Mouse (Mus musculus): Measurements from ENCODE around the gene Myo15b.
A peak's percentile ranks its signal among the peaks of the same experiment; 100 is the strongest.

Gene Myo15b

GRCm38 (mm10) chr11:115875935-115876334 lies 17.7 kb downstream of the Myo15b start:
- DNase-seq (ENCODE audit: low read depth) = no peak

DNA sequence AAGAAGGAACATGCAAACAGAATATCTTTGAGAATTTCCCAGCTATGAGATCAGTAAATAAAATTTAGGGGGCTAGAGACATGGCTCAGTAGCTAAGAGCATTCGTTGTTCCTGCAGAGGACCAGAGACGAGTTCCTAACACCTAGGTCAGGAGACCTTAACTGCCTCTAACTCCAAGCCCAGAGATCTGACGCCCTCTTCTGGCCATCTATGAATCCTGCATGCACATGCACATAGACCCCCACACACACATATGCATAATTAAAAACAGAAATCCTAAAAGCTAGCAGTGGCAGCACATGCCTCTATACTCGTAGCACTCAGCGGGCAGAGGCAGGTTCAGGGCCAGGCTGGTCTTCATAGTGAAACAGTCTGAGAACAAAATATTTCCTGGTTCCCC lies 18.2 kb downstream of the Myo15b start:
- DNase-seq (ENCODE audit: low read depth) = no peak

DNA sequence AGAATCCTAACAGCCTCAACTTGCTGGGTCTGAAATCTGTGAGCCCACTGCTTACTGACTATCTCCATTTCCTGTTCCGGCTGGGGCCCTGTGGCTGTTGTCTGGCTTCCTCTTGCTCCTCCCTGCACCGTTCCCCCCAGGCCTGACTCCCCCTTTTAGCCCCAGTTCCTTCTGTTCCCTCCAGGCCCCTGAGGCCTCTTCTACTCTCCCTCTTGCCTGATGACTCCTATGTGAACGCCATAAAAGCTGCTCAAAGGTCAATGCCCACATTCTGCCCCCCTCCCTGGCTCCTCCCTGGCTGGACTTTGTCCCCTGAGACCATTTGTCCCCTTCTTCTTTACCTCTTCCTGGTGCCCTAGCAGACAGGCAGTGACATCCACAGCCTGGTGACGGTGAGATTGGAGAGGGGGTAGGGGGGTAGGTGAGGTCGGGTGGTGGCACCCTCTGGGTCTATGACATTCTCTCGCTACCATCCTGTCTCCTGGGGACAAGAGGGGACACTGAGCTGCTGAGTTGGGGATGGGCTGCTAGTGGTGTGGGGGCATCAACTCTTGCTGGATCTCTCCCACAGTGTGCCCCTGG lies 19.1 kb downstream of the Myo15b start:
- no peak for DNase-seq (ENCODE audit: low read depth)

DNA sequence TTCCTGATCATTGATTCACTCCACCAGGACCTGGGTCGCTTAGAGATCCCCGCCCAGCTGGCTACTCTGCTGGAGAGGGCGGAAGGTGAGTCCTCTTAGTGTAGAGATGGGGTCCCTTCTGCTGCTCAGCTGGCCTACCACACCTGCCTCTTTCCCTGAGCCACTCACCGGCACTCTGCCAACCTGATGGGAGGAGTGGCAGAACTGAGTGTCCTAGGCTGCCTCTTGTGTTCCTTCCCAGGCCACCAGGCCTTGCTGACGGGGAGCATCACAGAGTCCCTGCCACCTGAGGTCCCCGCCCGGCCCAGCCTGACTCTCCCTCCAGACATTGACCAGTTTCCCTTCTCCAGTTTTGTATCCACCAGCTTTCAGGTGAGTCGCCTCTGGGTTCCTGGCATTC lies 19.9 kb downstream of the Myo15b start:
- no peak for DNase-seq (ENCODE audit: low read depth)

DNA sequence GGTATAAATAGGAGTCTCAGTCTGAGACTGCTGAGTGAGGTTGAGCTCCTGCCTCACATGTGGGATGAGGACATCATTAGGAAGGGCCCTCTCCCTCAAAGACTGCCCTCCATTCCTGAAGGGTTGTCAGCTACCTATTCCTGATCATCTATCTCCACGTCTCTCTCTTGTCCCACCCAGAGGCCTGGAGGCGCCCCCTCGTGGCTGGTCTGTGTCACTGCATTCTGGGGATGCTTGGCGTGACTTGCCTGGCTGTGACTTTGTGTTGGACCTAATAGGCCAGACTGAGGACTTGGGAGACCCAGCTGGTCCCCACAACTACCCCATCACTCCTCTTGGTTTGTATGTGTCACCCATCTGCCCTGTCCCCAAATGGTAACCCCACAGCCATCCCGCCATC lies 22.8 kb downstream of the Myo15b start:
- no peak for DNase-seq (ENCODE audit: low read depth)

DNA sequence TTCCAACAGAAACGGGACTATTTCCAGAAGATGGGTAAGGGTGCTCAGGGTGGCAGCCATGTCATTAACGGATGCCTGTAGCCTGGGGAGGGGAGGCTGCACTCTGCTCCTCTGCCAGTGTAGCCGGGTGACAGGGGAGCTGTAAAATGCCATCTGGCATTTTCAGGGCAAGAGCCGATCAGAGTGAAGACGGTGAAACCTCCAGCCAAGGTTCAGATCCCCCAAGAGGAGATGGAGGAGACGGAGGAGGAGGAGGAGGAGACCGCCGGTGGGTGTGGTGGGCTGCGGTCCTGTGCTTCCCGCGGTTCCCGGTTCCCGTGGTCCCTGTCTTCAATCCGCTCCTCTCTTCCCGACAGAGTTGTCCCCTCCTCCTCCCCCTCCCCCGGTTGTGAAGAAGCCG lies 25.0 kb downstream of the Myo15b start:
- no peak for DNase-seq (ENCODE audit: low read depth)

DNA sequence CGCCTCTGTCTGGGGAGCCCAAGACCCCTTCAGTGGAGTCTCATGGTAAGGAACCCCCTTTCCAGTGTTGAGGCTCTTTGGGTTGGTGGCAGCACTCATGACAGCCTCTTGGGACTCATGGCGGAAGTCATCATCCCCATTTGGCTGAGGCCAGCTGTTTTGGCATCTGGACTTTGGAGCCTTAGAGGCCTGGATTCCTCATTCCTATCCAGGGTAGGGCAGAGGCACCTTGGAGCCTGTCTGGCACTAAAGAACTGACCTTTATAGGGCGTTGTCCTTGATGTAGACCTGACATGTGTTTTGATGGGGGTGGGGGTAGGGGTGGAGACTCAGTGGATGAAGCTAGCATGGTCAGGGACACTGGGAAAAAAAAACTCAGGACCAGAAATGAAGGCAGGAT lies 26.2 kb downstream of the Myo15b start:
- no peak for DNase-seq (ENCODE audit: low read depth)

DNA sequence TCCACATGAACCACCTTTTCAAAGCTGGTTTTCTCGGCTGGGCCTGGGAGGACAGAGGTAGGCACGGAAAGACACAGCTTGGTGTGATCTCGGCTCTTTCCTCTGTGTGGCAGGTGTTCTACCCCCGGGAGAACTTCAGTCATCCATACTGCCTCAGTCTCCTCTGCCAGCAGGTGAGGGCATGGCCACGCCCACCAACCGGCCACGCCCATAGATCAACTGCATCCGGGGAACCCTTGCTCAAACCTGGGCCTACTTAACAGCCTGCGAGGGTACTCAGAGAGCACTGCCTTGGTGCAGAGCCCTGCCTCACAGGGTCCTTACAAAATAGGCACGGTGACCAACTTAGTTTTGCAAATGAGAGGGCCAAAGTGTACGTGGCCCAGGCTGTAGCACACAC lies 27.1 kb downstream of the Myo15b start:
- no peak for DNase-seq (ENCODE audit: low read depth)

GRCm38 (mm10) chr11:115886446-115886845 lies 28.2 kb downstream of the Myo15b start:
- DNase-seq (ENCODE audit: low read depth) = no peak

- no peak for DNase-seq (ENCODE audit: low read depth)
These were observed 29.8 kb downstream of the Myo15b start for GRCm38 (mm10) chr11:115888020-115888419.

GRCm38 (mm10) chr11:115889159-115889558 lies 31.0 kb downstream of the Myo15b start:
- no peak for DNase-seq (ENCODE audit: low read depth)

DNA sequence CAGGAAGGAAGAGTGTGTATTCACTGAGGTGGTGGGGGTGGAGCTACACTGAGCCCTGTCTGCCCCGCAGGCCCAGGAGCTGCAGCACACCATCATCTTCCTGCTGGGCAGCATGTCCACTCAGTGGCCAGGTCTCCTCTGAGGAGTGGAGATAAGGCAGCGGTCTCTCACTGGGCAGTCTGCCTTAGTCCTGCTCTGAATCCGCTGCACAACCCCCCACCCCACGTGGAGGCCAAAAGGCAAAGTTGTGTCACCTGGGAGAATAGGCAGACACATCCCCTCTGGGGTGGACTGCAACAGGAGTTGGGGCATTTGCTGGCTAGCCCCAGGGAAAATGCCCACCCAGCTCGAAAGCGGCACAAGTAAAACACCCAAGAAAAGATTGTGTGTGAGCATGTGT lies 34.0 kb downstream of the Myo15b start:
- no peak for DNase-seq (ENCODE audit: low read depth)

- DNase-seq (ENCODE audit: low read depth) = no peak
These were observed 34.9 kb downstream of the Myo15b start for GRCm38 (mm10) chr11:115893071-115893470.

DNA sequence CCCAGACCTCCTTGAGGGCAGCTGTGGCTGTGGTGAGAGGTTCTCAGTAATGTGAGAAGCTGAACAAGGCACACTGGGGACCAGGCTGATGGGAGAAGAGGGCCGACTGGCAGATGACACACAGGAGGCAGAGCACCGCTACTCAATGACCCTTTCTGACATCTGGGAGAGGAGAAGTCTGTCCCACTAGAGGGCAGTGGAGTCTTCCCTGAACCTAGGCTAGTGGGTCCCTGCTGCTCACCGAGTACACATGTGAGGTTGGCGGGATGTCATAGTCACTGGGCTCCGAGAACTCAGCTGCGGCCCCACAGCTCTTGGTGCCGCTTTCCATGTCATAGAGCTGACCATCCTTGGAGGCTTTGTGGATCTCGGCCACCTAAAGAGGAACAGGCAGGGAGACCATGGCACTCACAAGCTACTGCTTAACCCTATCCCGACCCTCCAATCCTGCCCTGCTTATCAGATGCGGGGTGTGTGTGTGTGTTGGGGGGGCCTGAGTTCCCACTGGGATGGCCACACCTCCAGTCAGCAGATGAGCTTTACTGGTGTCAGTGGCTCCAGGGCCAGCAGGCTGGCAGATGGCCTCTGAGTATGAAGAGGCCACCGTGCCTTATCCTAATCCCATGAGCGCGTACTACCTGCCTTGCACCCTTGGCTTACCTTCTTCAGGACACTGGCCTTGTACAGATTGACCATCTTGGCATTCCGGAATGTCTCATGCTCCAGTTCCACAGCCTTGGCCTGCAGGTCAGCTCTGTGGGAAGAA lies 36.7 kb downstream of the Myo15b start:
- no peak for DNase-seq (ENCODE audit: low read depth)

DNA sequence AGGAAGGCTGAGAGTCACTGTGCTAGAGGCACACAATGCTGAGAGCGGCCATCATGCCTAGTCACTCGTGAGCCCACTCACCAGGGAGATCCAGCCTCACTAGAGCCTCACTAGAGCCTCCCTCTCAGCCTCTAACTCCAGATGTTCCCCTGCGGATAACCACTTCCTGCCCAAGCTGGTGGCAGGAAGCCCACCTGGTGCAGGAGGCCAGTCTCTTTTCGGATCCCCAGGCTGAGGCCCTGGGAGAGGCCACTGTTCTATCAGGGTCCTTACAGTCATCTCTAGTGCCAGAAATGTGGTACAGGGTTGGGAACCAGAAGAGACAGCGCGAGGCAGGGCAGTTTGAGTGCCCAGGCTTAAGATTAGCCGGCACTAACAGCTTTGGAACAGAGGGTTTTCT lies 40.2 kb downstream of the Myo15b start:
- DNase-seq (ENCODE audit: low read depth) = no peak

- DNase-seq (ENCODE audit: low read depth) = no peak
These were observed 40.7 kb downstream of the Myo15b start for GRCm38 (mm10) chr11:115898886-115899285.

- DNase-seq (ENCODE audit: low read depth) = peak; percentile 51
These were observed 41.5 kb downstream of the Myo15b start, which contains the start of gene Smim5 for GRCm38 (mm10) chr11:115899486-115900266. TSS of gene Smim5 (plus strand) at chr11:115899966.

GRCm38 (mm10) chr11:115900561-115901337 lies 42.5 kb downstream of the Myo15b start:
- DNase-seq (ENCODE audit: low read depth) = no peak

DNA sequence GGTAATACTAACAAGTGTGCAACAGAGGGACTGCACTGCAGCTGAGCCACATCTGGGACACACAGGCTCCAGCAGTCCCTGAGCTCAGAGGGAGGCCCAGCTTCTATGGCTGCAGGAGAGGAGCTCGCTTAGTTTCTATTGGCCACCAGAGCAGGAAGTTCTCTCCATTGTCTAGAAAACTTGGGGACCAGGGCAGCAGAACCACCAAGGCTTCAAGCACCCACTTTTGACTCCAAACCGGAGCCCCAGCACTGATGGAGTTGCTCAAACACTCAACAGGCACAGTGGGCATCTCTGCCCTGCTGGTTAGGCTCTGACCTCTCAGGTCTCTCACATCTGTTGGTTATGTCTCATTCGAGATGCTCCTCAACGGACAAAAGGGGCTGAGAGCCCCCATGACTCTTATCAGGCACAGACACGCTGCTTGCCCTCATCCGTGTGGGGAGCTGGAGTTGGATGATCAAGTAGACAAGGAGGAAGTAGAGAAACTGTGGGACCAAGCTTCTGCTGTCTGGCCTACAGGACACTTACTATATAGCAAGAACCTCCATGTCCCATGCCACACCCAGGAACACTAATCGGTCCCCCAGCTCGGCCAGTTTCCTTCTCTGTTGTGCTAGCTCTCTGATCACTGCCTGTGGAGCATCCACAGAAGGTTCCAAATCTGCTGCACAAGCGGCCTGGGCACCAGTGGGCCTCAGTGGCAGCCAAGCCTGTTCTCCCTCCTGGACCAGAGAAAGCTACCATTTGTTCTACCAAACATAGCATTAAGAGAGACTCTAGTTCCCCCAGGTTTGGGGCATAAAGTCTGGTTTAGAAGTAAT lies 43.3 kb downstream of the Myo15b start:
- no peak for DNase-seq (ENCODE audit: low read depth)

GRCm38 (mm10) chr11:115902177-115902576 lies 44.0 kb downstream of the Myo15b start:
- no peak for DNase-seq (ENCODE audit: low read depth)

DNA sequence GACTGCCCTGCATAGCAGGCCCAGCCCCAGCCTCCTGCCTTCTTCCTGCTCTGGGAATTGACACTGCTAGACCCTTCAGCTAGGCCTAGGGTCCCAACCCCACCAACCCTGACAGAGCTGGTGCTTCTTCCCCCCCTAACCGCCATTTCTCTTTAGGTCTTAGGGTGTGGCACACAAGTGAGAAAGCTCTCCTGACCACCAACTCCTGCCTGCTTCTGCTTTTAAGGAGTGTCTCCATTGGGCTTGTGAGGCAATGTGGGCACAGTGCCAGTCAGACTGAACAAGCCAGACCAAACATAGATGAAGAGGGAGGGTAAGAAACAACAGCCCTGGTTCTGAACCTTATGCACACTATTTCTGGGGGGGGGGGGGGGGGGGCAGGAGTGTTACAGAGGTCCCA lies 44.6 kb downstream of the Myo15b start:
- DNase-seq (ENCODE audit: low read depth) = peak; percentile 31

Data from fibroblast of lung, adult 2 months (primary cell).